Mouse (Mus musculus): ENCODE measurements around the gene Bco1. TPM values are rescaled to one million over a fixed set of nuclear protein-coding genes. Genes with fewer than 3 reads are reported as not detected.

Gene Bco1
- under 1 TPM; 0.20 to 0.41 TPM for total RNA-seq (2021)
- long read RNA-seq, experiment 1, result 0 reads
- long read RNA-seq, experiment 2, result 0 reads

- DNase-seq (ENCODE audit: low spot score in 2 of 2), result no peak
These were observed at the start of gene Bco1 for GRCm38 (mm10) chr8:117095647-117096046. TSS of gene Bco1 (plus strand) at chr8:117095854.

GRCm38 (mm10) chr8:117049444-117049843 is 46.2 kb upstream of the Bco1 start:
- no peak for DNase-seq (ENCODE audit: low spot score in 2 of 2)

- no peak for DNase-seq (ENCODE audit: low spot score in 2 of 2)
These were observed 44.9 kb upstream of the Bco1 start for GRCm38 (mm10) chr8:117050763-117051162.

GRCm38 (mm10) chr8:117051316-117051715 is 44.3 kb upstream of the Bco1 start:
- no peak for DNase-seq (ENCODE audit: low spot score in 2 of 2)

- no peak for DNase-seq (ENCODE audit: low spot score in 2 of 2)
These were observed 42.2 kb upstream of the Bco1 start for GRCm38 (mm10) chr8:117053135-117054079.

GRCm38 (mm10) chr8:117054146-117054545 is 41.5 kb upstream of the Bco1 start:
- no peak for DNase-seq (ENCODE audit: low spot score in 2 of 2)

GRCm38 (mm10) chr8:117055097-117055496 is 40.6 kb upstream of the Bco1 start:
- no peak for DNase-seq (ENCODE audit: low spot score in 2 of 2)

GRCm38 (mm10) chr8:117059021-117059420 is 36.6 kb upstream of the Bco1 start:
- no peak for DNase-seq (ENCODE audit: low spot score in 2 of 2)

GRCm38 (mm10) chr8:117060306-117060705 is 35.3 kb upstream of the Bco1 start:
- no peak for DNase-seq (ENCODE audit: low spot score in 2 of 2)

- DNase-seq (ENCODE audit: low spot score in 2 of 2), result no peak
These were observed 34.3 kb upstream of the Bco1 start for GRCm38 (mm10) chr8:117061180-117061880.

- no peak for DNase-seq (ENCODE audit: low spot score in 2 of 2)
These were observed 28.7 kb upstream of the Bco1 start for GRCm38 (mm10) chr8:117066955-117067354.

- DNase-seq (ENCODE audit: low spot score in 2 of 2), result no peak
These were observed 28.3 kb upstream of the Bco1 start for GRCm38 (mm10) chr8:117067396-117067795.

GRCm38 (mm10) chr8:117068294-117068693 is 27.4 kb upstream of the Bco1 start:
- DNase-seq (ENCODE audit: low spot score in 2 of 2), result no peak

- DNase-seq (ENCODE audit: low spot score in 2 of 2), result no peak
These were observed 25.9 kb upstream of the Bco1 start for GRCm38 (mm10) chr8:117069708-117070107.

GRCm38 (mm10) chr8:117074350-117075182 is 21.1 kb upstream of the Bco1 start:
- no peak for DNase-seq (ENCODE audit: low spot score in 2 of 2)

GRCm38 (mm10) chr8:117078367-117078926 is 17.2 kb upstream of the Bco1 start:
- no peak for DNase-seq (ENCODE audit: low spot score in 2 of 2)

GRCm38 (mm10) chr8:117079652-117080051 is 16.0 kb upstream of the Bco1 start:
- DNase-seq (ENCODE audit: low spot score in 2 of 2), result no peak

GRCm38 (mm10) chr8:117082399-117082872 is 13.2 kb upstream of the Bco1 start, which contains the start of gene Pkd1l2:
TSS of gene Pkd1l2 (minus strand) at chr8:117082449.
- DNase-seq (ENCODE audit: low spot score in 2 of 2), result no peak

GRCm38 (mm10) chr8:117082947-117083559 is 12.6 kb upstream of the Bco1 start:
- DNase-seq (ENCODE audit: low spot score in 2 of 2), result no peak

- DNase-seq (ENCODE audit: low spot score in 2 of 2), result no peak
These were observed 10.1 kb upstream of the Bco1 start for GRCm38 (mm10) chr8:117085521-117085920.

All from gastrocnemius, postnatal 4 days (tissue).